Mouse (Mus musculus) embryonic fibroblast, embryonic 13.5 days (primary cell): ENCODE measurements around the gene Ypel4. TPM values are rescaled to one million over a fixed set of nuclear protein-coding genes. Genes with fewer than 3 reads are reported as not detected.

ENCODE experiments used
- H3K27ac ChIP-seq: 2 replicates; pipeline ENCODE4 v1.5.1; 2012; ENCODE audit warnings: low read length, control low read depth, inconsistent platforms; ENCODE audit not compliant: insufficient read depth
- H3K4me1 ChIP-seq: 2 replicates; pipeline ENCODE4 v1.6.1; 2011; ENCODE audit warnings: low read length; ENCODE audit not compliant: control insufficient read depth, insufficient read depth
- H3K4me3 ChIP-seq: 2 replicates; pipeline ENCODE4 v1.5.1; 2011; ENCODE audit warnings: mild to moderate bottlenecking, control low read depth, low read length; ENCODE audit not compliant: insufficient read depth
- CTCF ChIP-seq: IDR thresholded peaks from 2 replicates; pipeline ENCODE4 v1.5.1; 2011; ENCODE audit warnings: mild to moderate bottlenecking, control low read depth, low read length, moderate library complexity, borderline replicate concordance; ENCODE audit not compliant: insufficient read depth
- POLR2A ChIP-seq: IDR thresholded peaks from 2 replicates; pipeline ENCODE4 v1.6.1; 2011; ENCODE audit warnings: low read depth, mild to moderate bottlenecking, control low read depth, low read length, moderate library complexity
- polyA plus RNA-seq: library from polyadenylated mRNA; stranded (reverse); fragments of >200 nt; gene quantifications from 2 replicates; pipeline ENCODE4 v1.2.4, GENCODE M21; 2011; ENCODE audit warnings: low read depth; ENCODE audit not compliant: missing spikeins, insufficient read length

The Ypel4 gene
- polyA plus RNA-seq, 1 experiment: 4.6 TPM

GRCm38 (mm10) chr2:84775241-84775640 is 41.4 kb downstream of the Ypel4 start, which contains the start of gene Serping1:
Serping1 (minus strand) TSS chr2:84775444.
- Histone ChIP-seq H3K27ac (no peak within 1 kb of the TSS), H3K4me3 (no peak within 1 kb of the TSS), H3K4me1 (no peaks in the 10 kb centered on the region)
- TF ChIP-seq CTCF (no peak), POLR2A (no peak)

- H3K4me1 ChIP-seq: no peaks in the 10 kb centered on the region
- H3K4me3 ChIP-seq: no peak overlapping the region
- H3K27ac ChIP-seq: no peak overlapping the region
- no peak for TF ChIP-seq POLR2A
- no peak for TF ChIP-seq CTCF
Measured at GRCm38 (mm10) chr2:84775665-84776064, 41.8 kb downstream of the Ypel4 start.

GRCm38 (mm10) chr2:84777706-84778105 is 43.8 kb downstream of the Ypel4 start:
- H3K4me3 ChIP-seq: no peak overlapping the region
- H3K27ac ChIP-seq: no peak overlapping the region
- TF ChIP-seq CTCF (no peak), POLR2A (no peak)
- no peaks in the 10 kb centered on the region for H3K4me1 ChIP-seq

- no peaks in the 10 kb centered on the region; the same call in 1 of the 2 replicates for H3K4me1 ChIP-seq
- no peak for TF ChIP-seq CTCF
- H3K27ac ChIP-seq: no peak overlapping the region
- H3K4me3 ChIP-seq: no peak overlapping the region
Measured at GRCm38 (mm10) chr2:84779210-84779609, 45.4 kb downstream of the Ypel4 start.

- TF ChIP-seq CTCF: no peak
- TF ChIP-seq POLR2A: no peak
- no peak overlapping the region for H3K4me3 ChIP-seq
- H3K4me1 ChIP-seq: no peaks in the 10 kb centered on the region; the same call in 1 of the 2 replicates
- H3K27ac ChIP-seq: no peak overlapping the region
Measured at GRCm38 (mm10) chr2:84783315-84783714, 49.5 kb downstream of the Ypel4 start.

GRCm38 (mm10) chr2:84783840-84784566 is 50.1 kb downstream of the Ypel4 start:
- no peak for TF ChIP-seq CTCF
- no peak for TF ChIP-seq POLR2A
- Histone ChIP-seq H3K4me3 (no peak overlapping the region), H3K4me1 (no peaks in the 10 kb centered on the region; the same call in 1 of the 2 replicates), H3K27ac (peak overlapping the region; percentile 71)

Other genes starting within 250 kb of the Ypel4 start
- gene Ctnnd1, start 83.3 kb upstream of the Ypel4 start, polyA plus RNA-seq: 231 and 306 TPM in 2 replicates
- gene Btbd18, start 75.0 kb upstream of the Ypel4 start, polyA plus RNA-seq: not detected in 2 replicates
- gene Selenoh, start 63.3 kb upstream of the Ypel4 start, polyA plus RNA-seq: 106 and 122 TPM in 2 replicates
- not detected in 2 replicates for gene Gm28635, start 56.0 kb upstream of the Ypel4 start, polyA plus RNA-seq
- gene Med19, start 55.7 kb upstream of the Ypel4 start, polyA plus RNA-seq: 21.3 and 28.0 TPM in 2 replicates
- 53.3 and 71.2 TPM in 2 replicates for gene Tmx2, start 54.9 kb upstream of the Ypel4 start, polyA plus RNA-seq
- 76.6 and 78.8 TPM in 2 replicates for gene Zdhhc5, start 18.9 kb upstream of the Ypel4 start, polyA plus RNA-seq
- gene Clp1, start 6.7 kb upstream of the Ypel4 start, polyA plus RNA-seq: 8.9 and 10.4 TPM in 2 replicates
- 2.7 and 4.9 TPM in 2 replicates for gene Gm19426, start 9.6 kb downstream of the Ypel4 start, polyA plus RNA-seq
- gene Serping1, start 41.4 kb downstream of the Ypel4 start, polyA plus RNA-seq: 27.3 and 40.2 TPM in 2 replicates
- gene Ube2l6, start 64.8 kb downstream of the Ypel4 start, polyA plus RNA-seq: 17.1 and 17.6 TPM in 2 replicates
- gene Smtnl1, start 88.6 kb downstream of the Ypel4 start, polyA plus RNA-seq: not detected in 2 replicates
- gene Timm10, start 92.9 kb downstream of the Ypel4 start, polyA plus RNA-seq: 25.3 and 31.1 TPM in 2 replicates
- 6.6 and 8.7 TPM in 2 replicates for gene Slc43a1, start 104.8 kb downstream of the Ypel4 start, polyA plus RNA-seq
- gene Rtn4rl2, start 152.7 kb downstream of the Ypel4 start, polyA plus RNA-seq: 1.2 and 1.3 TPM in 2 replicates
- 25.5 and 26.0 TPM in 2 replicates for gene Slc43a3, start 202.5 kb downstream of the Ypel4 start, polyA plus RNA-seq
- not detected in 2 replicates for gene Prg2, start 246.4 kb downstream of the Ypel4 start, polyA plus RNA-seq